Mouse (Mus musculus): ENCODE data around the gene Asb16. TPM values are rescaled to one million over a fixed set of nuclear protein-coding genes. Genes with fewer than 3 reads are reported as not detected.

The Asb16 gene
- polyA plus RNA-seq, 1 experiment from 2014 or later = 0.11 TPM

GRCm38 (mm10) chr11:102297577-102298556 is 29.3 kb downstream of the Asb16 start:
- 27% methylated on average over 27 of the region's 27 CpGs for WGBS
- peak overlapping the region; percentile 88 for H3K4me3 ChIP-seq (ENCODE audit: low read length)
- peak overlapping the region; percentile 97 for H3K4me2 ChIP-seq (ENCODE audit: low read length)
- H3K9me3 ChIP-seq (ENCODE audit: control insufficient read depth, low read length) = no peaks in the 10 kb centered on the region
- H3K27me3 ChIP-seq (replicated peaks; ENCODE audit: control insufficient read depth, insufficient read depth, low read length) = no peaks in the 10 kb centered on the region
- H3K36me3 ChIP-seq (ENCODE audit: control insufficient read depth, insufficient read depth, low read length) = peaks cover 7% of the 10 kb centered on the region
- peak overlapping the region; percentile 83 for H3K9ac ChIP-seq (ENCODE audit: low read depth, low read length)
- 0 out of 2 replicates have a peak, but pooled peaks have one; percentile 12 for ATAC-seq
- H3K27ac ChIP-seq (ENCODE audit: low read depth, low read length) = peak overlapping the region; percentile 98
- peaks cover 21% of the 10 kb centered on the region for H3K4me1 ChIP-seq (ENCODE audit: control insufficient read depth, insufficient read depth, low read depth, low read length)

DNA sequence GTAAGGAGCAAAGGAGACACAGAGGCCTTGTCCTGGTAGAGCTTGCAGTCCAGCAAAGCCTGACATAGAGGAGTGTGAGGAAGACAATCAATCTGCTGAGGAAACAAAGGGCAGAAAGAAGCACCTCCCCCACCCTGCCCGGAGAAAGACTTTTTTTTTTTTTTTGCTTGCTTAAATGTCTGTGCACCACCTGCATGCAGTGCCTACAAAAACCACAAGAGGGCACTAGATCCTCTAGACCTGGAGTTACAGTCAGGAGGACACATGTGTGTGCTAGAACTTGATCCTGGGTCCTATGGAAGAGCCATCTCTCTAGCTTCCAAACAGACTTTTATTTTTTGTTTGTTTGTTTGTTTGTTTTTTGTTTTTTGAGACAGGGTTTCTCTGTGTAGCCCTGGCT is 31.3 kb downstream of the Asb16 start:
- Histone ChIP-seq H3K27me3 (replicated peaks; ENCODE audit: control insufficient read depth, insufficient read depth, low read length) (no peaks in the 10 kb centered on the region), H3K9ac (ENCODE audit: low read depth, low read length) (no peak overlapping the region), H3K4me3 (ENCODE audit: low read length) (no peak overlapping the region), H3K9me3 (ENCODE audit: control insufficient read depth, low read length) (no peaks in the 10 kb centered on the region), H3K27ac (ENCODE audit: low read depth, low read length) (no peak overlapping the region), H3K36me3 (ENCODE audit: control insufficient read depth, insufficient read depth, low read length) (no peaks in the 10 kb centered on the region), H3K4me2 (ENCODE audit: low read length) (no peak overlapping the region), H3K4me1 (ENCODE audit: control insufficient read depth, insufficient read depth, low read depth, low read length) (peaks cover 14% of the 10 kb centered on the region)
- ATAC-seq = no peak
- WGBS = 0% methylated on average over 1 of the region's 1 CpGs

- ATAC-seq = no peak
- no peak overlapping the region for H3K27ac ChIP-seq (ENCODE audit: low read depth, low read length)
- H3K36me3 ChIP-seq (ENCODE audit: control insufficient read depth, insufficient read depth, low read length) = peaks cover 22% of the 10 kb centered on the region
- H3K4me3 ChIP-seq (ENCODE audit: low read length) = no peak overlapping the region
- peaks cover 4% of the 10 kb centered on the region for H3K4me1 ChIP-seq (ENCODE audit: control insufficient read depth, insufficient read depth, low read depth, low read length)
- no peak overlapping the region for H3K4me2 ChIP-seq (ENCODE audit: low read length)
- H3K9me3 ChIP-seq (ENCODE audit: control insufficient read depth, low read length) = no peaks in the 10 kb centered on the region
- 31% methylated on average over 2 of the region's 2 CpGs for WGBS
- H3K27me3 ChIP-seq (replicated peaks; ENCODE audit: control insufficient read depth, insufficient read depth, low read length) = no peaks in the 10 kb centered on the region
- H3K9ac ChIP-seq (ENCODE audit: low read depth, low read length) = no peak overlapping the region
These were observed 35.6 kb downstream of the Asb16 start for GRCm38 (mm10) chr11:102304141-102304540.

DNA sequence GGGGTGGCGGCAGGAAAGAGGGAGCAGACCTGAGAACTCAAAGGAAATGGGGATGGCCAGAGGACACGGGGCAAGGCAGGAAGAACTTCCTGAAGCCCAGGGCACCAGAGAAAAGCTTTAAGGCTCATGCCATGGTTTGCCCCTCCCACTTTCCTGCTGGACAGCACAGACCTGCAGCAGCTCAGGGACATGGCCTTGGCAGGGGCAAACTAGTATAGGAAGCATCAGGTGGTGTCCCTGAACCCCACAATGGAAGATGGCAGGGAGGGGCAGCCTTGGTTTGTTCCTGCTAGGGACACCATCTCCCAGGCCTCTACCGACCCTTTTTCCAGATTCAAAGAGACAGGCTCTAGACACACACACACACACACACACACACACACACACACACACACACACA is 36.8 kb downstream of the Asb16 start:
- Histone ChIP-seq H3K4me3 (ENCODE audit: low read length) (no peak overlapping the region), H3K36me3 (ENCODE audit: control insufficient read depth, insufficient read depth, low read length) (peaks cover 32% of the 10 kb centered on the region), H3K27ac (ENCODE audit: low read depth, low read length) (no peak overlapping the region), H3K4me1 (ENCODE audit: control insufficient read depth, insufficient read depth, low read depth, low read length) (peaks cover 9% of the 10 kb centered on the region), H3K4me2 (ENCODE audit: low read length) (no peak overlapping the region), H3K27me3 (replicated peaks; ENCODE audit: control insufficient read depth, insufficient read depth, low read length) (no peaks in the 10 kb centered on the region), H3K9me3 (ENCODE audit: control insufficient read depth, low read length) (no peaks in the 10 kb centered on the region), H3K9ac (ENCODE audit: low read depth, low read length) (no peak overlapping the region)
- ATAC-seq = no peak
- 54% methylated on average over 3 of the region's 3 CpGs for WGBS

DNA sequence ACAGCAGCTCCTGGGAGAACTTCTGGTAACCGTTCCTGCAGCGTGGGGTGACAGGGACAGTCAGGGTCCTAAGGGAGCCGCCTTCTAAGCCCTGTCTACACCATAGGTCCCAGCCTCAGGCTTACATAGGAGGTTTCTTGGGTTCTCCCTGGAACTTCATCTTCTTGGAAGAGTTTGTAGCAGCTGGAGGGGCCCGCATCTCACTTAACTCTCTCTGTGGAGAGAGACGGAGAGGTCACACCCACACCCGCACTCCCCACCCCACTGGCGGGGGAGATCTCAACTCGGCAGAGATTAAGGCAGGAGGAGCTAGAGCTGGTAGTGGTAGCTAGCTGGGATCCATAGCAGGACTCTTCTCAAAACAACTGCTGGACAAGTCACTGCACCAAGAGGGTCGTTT is 39.6 kb downstream of the Asb16 start:
- Histone ChIP-seq H3K4me2 (ENCODE audit: low read length) (no peak overlapping the region), H3K36me3 (ENCODE audit: control insufficient read depth, insufficient read depth, low read length) (peaks cover 46% of the 10 kb centered on the region), H3K4me1 (ENCODE audit: control insufficient read depth, insufficient read depth, low read depth, low read length) (peaks cover 9% of the 10 kb centered on the region), H3K9ac (ENCODE audit: low read depth, low read length) (no peak overlapping the region), H3K27ac (ENCODE audit: low read depth, low read length) (no peak overlapping the region), H3K4me3 (ENCODE audit: low read length) (no peak overlapping the region), H3K27me3 (replicated peaks; ENCODE audit: control insufficient read depth, insufficient read depth, low read length) (no peaks in the 10 kb centered on the region), H3K9me3 (ENCODE audit: control insufficient read depth, low read length) (no peaks in the 10 kb centered on the region)
- no peak for ATAC-seq
- 90% methylated on average over 9 of the region's 9 CpGs for WGBS

GRCm38 (mm10) chr11:102308979-102309378 is 40.4 kb downstream of the Asb16 start:
- H3K4me1 ChIP-seq (ENCODE audit: control insufficient read depth, insufficient read depth, low read depth, low read length) = peaks cover 9% of the 10 kb centered on the region
- peak overlapping the region; percentile 42 for H3K9ac ChIP-seq (ENCODE audit: low read depth, low read length)
- H3K9me3 ChIP-seq (ENCODE audit: control insufficient read depth, low read length) = no peaks in the 10 kb centered on the region
- peak overlapping the region; percentile 51 for H3K4me2 ChIP-seq (ENCODE audit: low read length)
- H3K27ac ChIP-seq (ENCODE audit: low read depth, low read length) = peak overlapping the region; percentile 26
- under 1% methylated on average over 27 of the region's 27 CpGs for WGBS
- peak; percentile 93 for ATAC-seq
- peak overlapping the region; percentile 27 for H3K4me3 ChIP-seq (ENCODE audit: low read length)
- H3K27me3 ChIP-seq (replicated peaks; ENCODE audit: control insufficient read depth, insufficient read depth, low read length) = no peaks in the 10 kb centered on the region
- H3K36me3 ChIP-seq (ENCODE audit: control insufficient read depth, insufficient read depth, low read length) = peaks cover 54% of the 10 kb centered on the region

DNA sequence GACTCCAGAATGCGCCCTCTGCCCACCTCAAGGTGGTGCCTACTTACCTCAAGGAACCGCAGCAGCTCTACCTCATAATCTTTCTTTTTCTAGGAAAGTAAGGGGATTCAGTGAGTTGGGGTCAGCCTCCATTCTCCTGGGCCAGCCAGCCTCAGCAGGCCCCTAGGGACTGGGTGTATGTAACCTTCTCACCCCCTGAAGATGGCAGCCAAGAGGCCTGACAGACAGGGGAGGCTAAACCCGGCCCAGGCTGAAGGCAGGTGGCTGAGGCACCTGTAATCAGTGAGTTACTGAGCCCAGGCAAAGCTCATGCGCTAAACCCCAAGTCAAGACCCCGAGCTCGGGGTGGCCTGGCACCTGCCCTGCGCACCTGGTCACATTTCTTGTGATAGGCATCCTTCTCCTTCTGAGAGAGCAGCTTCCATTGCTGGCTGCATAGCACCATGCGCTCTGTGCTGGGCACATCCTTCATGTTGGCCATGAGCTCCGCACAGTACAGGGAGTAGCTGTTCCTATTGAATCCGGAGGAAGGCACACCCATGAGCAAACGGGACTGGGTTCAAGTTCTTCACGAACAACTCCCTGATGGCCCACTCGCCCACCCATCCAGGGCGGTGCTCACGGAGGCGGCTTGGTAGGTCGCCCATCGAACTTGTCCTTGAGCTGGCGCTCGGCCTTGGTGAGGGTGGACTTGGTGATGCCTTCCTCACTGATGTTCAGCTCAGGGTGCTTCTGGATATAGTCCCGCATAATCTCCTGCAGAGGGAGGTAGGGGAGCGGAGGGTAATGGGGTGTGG is 41.5 kb downstream of the Asb16 start:
- H3K4me2 ChIP-seq (ENCODE audit: low read length) = no peak overlapping the region; the same call in 1 of the 2 replicates
- H3K27ac ChIP-seq (ENCODE audit: low read depth, low read length) = no peak overlapping the region; the same call in 1 of the 2 replicates

DNA sequence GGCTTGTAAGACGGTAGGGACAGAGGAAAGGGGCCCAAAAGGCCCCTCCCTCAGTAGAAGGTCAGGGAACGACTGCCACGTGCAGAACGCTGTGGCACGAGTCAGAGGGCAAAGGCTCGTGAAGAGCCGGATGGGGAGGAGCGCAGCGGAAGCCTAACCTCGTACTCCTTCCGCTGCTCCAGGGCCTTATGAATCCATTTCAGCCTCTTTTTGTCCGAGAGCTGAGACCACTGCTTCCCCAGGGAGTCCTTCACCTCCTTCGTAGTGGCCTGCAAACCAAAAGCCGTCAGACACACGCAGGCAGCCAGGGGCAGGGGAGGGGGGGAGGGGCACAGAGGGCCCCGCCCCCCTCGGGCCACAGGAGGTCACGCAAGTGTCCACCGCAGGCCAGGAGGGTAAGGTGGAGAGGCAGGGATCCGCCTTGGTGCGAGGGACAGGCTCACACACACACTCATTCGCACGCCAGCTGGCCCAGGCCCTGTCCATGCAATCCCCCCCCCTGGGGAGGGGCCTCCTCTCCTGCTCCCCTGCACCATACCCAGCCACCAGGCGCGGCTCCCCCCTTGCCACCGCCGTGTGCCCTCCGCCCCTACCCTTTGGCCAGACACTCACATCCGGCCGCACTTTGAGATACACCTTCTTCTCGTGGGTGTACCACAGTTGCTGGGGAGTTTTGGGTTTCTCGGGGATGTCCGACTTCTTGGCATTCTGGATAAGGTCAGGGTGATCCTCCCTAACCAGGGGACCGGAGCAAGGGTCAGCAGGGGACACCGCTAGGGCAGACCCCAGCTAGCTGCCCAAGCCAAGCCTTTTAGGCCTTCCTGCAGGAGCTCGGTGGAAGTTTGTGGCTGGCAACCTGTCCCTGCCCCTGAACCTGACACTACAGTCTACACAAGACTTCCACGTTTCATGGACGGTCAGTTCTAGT is 42.5 kb downstream of the Asb16 start:
- no peak overlapping the region for H3K4me2 ChIP-seq (ENCODE audit: low read length)
- no peak overlapping the region for H3K4me3 ChIP-seq (ENCODE audit: low read length)
- no peak overlapping the region for H3K27ac ChIP-seq (ENCODE audit: low read depth, low read length)
- peaks cover 18% of the 10 kb centered on the region for H3K4me1 ChIP-seq (ENCODE audit: control insufficient read depth, insufficient read depth, low read depth, low read length)
- ATAC-seq = no peak
- WGBS = 41% methylated on average over 36 of the region's 38 CpGs
- no peaks in the 10 kb centered on the region for H3K9me3 ChIP-seq (ENCODE audit: control insufficient read depth, low read length)
- H3K9ac ChIP-seq (ENCODE audit: low read depth, low read length) = no peak overlapping the region
- H3K27me3 ChIP-seq (replicated peaks; ENCODE audit: control insufficient read depth, insufficient read depth, low read length) = no peaks in the 10 kb centered on the region
- peaks cover 54% of the 10 kb centered on the region for H3K36me3 ChIP-seq (ENCODE audit: control insufficient read depth, insufficient read depth, low read length)

More for the DNA sequence above, 41.5 kb downstream of the Asb16 start:
- Histone ChIP-seq H3K4me3 (ENCODE audit: low read length) (no peak overlapping the region; the same call in 1 of the 2 replicates), H3K9ac (ENCODE audit: low read depth, low read length) (no peak overlapping the region), H3K36me3 (ENCODE audit: control insufficient read depth, insufficient read depth, low read length) (peaks cover 56% of the 10 kb centered on the region), H3K9me3 (ENCODE audit: control insufficient read depth, low read length) (no peaks in the 10 kb centered on the region), H3K27me3 (replicated peaks; ENCODE audit: control insufficient read depth, insufficient read depth, low read length) (no peaks in the 10 kb centered on the region), H3K4me1 (ENCODE audit: control insufficient read depth, insufficient read depth, low read depth, low read length) (peaks cover 9% of the 10 kb centered on the region)
- no peak for ATAC-seq
- 86% methylated on average over 22 of the region's 22 CpGs for WGBS
